Mouse (Mus musculus): ENCODE results near the gene Rnf17.

DNA sequence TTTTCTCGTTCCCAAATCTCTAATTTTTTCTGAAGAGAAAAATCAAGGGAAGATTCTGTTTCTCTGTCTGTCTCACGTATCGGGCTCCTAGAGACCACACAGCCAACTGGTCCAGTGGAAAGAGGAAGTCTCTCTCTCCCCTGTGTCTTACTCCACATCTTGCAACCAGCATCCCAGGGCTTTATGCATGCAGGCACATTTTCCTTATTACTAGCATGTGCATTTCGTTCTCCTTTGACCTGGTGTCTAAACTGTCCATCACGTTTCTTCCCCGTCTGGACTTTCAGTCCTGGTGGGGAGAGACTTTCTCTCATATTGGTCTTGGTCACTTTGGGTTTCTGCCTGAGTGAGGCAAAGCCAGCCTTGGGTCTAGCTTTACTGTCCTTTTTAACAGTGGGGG, 150.5 kb downstream of the Rnf17 start:
- TF ChIP-seq CTCF (IDR thresholded peaks at IDR 0.05; ENCODE audit: insufficient read depth, low read length) (no peak), POLR2A (IDR thresholded peaks at IDR 0.05; ENCODE audit: borderline replicate concordance, extremely low read depth, low read depth, low read length) (no peak)
